Mouse (Mus musculus) mature B cell (primary cell): ENCODE results near the gene Actr5.

ENCODE experiments used
- in situ Hi-C: fragments of 300-500 bp; cut with MboI; formaldehyde crosslinking; loops from 2 replicates; pipeline ENCODE4 v1.14.3; 2019

The Actr5 gene

GRCm38 (mm10) chr2:158624718-158625222 is at the start of gene Actr5:
Actr5 (plus strand) TSS chr2:158624888.
- in situ Hi-C loops = no loop called here

GRCm38 (mm10) chr2:158579979-158580378 is 44.7 kb upstream of the Actr5 start:
- in situ Hi-C loops = no loop called here

GRCm38 (mm10) chr2:158584621-158585358 is 39.9 kb upstream of the Actr5 start:
- in situ Hi-C loops = no loop called here

- in situ Hi-C loops = no loop called here
Observed at GRCm38 (mm10) chr2:158588524-158589271, 36.0 kb upstream of the Actr5 start.

GRCm38 (mm10) chr2:158590495-158590894 is 34.2 kb upstream of the Actr5 start:
- in situ Hi-C loops = no loop called here

GRCm38 (mm10) chr2:158591286-158591685 is 33.4 kb upstream of the Actr5 start:
- in situ Hi-C loops = no loop called here

DNA sequence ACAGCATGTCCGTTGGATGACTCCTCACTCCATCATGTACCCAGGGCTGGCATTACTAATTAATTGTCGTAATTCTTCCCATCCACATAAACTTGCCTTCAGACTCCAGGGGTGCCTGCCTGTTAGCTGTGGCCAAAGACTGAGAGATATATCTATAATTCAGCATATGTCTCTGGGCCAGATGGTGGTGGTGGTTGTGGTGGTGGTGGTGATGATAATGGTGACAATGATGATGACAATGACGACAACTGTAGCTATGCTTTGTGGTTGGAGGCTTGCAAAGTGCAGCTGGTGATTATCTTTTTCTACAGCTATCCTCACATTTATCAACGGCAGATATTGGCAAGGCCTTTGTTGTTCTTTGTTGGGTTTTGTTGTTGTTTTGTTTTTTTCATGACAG is 31.3 kb upstream of the Actr5 start:
- in situ Hi-C loops = no loop called here

GRCm38 (mm10) chr2:158595103-158595502 is 29.6 kb upstream of the Actr5 start:
- in situ Hi-C loops = no loop called here

DNA sequence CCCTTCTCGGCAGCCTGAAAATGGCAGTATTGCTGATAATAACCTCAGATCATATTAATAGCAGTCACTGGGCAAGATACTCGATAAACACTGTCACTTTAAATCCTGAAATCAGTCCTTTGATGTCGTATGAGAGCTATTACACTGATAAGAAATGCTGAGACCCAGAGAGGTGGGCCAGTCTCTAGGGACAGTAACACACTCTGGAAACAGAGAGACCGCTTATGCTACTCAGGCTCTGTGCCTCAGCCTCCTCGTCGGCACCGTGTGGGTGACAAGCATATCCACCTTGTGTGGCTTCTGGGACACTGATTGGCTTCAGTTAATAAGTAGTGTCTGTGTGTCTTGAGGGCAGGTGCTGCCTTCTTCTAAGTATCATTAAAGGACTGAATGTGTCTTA is 29.1 kb upstream of the Actr5 start:
- in situ Hi-C loops = no loop called here

- in situ Hi-C loops = no loop called here
Observed at GRCm38 (mm10) chr2:158596803-158597202, 27.9 kb upstream of the Actr5 start.

- in situ Hi-C loops = no loop called here
Observed at GRCm38 (mm10) chr2:158600517-158600916, 24.2 kb upstream of the Actr5 start.

DNA sequence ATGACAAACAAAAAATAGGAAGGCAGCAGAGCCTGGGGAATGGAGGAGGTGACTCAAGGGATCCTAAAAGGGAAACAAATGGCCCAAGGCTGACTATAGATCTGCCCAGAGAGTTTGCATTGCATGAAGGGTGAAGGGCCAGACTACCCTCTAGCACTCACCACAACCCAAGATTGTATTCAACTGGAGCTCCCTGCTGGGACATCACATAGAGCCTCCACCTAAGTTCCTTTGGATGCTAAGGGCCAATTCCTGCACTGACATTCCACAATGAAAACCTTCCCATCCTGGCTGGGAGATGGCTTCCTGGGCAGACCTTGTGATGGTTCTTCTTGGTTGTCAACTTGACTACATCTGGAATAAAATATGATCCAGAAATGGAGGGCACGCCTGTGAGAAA is 23.4 kb upstream of the Actr5 start:
- in situ Hi-C loops = no loop called here

DNA sequence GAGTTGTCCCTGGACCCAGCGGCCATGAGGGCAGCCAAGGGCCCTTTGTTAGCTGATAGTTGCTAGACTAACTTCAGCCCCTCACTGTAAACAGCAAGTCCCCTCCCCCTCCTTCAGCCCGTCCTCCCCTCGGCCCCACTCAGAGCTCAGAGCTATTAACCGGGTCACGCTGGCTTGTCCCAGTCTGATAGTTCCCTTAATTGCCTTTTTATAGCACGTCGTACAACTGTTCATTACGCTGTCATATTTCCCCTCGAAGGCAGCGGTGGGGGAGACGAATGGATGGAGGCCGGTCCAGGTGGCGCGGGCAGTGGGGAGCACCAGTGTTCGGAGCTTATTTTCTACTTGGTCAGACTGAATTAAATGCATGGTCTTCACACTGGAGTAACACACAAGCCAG is 22.0 kb upstream of the Actr5 start:
- in situ Hi-C loops = no loop called here

DNA sequence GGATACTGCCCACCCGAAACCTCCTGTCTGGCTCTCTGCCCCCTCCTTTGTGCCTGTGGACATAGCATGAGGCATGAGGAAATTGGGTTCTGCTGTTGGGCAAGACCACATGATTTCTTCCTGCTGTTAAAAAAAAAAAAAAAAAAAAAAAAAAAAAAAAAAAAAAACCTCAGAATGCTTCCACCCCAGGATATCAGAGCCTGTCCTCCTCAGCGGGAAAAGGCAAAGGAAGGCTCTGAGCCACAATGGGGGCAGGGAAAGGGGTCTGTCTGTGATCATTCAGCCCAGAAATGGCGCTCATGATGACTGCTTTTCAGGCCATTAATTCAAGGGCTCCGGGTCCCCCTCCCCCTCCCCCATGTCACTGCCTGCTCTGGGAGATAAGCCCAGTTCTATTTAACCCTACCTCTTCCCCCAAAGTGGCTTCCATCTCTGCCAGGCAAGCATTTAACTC is 18.1 kb upstream of the Actr5 start:
- in situ Hi-C loops = no loop called here

GRCm38 (mm10) chr2:158609681-158610080 is 15.0 kb upstream of the Actr5 start:
- in situ Hi-C loops = no loop called here

DNA sequence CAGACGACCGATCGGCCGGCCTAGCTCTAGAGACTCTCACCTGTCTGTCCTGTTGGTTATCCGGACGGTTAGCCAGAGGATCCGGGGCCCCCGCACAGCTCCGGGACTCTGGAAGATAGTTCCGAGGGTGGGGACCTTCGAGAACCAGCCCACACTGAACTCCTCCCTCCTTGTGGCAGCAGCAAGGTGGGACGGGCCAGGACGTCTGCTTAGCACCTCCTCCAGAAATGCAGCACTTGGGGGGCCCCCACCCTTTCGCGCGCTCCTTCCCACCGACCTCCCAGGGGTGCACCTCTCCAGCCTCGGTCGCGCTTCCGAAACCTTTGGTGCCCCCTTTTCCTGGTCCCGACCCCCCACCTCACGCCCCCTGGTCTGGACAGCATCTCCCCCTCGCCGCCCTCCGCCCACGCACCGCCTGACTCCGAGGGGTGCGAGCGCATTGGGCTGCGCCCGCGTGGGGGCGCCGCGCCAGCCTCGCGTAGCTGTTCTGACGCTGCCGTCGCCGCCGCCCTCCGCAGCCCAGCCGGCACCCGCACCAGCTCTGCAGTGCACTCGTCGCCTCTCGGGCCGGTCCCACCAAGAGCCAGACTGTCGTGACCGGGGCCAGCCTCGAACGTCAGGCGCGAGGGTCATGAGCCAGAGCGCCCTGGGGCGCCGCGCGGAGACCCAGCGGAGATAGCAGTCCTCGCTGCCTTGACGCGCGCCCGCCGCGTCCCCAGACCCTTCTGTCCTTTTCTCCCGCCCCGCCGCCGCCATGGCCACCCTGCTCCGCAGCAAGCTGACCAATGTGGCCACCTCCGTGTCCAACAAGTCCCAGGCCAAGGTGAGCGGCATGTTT is 14.0 kb upstream of the Actr5 start, which contains the start of gene Slc32a1:
TSS of gene Slc32a1 (plus strand) at position 280 of the 838 bp plus-strand sequence.
- in situ Hi-C loops = no loop called here

GRCm38 (mm10) chr2:158611326-158611719 is 13.4 kb upstream of the Actr5 start:
- in situ Hi-C loops = no loop called here

DNA sequence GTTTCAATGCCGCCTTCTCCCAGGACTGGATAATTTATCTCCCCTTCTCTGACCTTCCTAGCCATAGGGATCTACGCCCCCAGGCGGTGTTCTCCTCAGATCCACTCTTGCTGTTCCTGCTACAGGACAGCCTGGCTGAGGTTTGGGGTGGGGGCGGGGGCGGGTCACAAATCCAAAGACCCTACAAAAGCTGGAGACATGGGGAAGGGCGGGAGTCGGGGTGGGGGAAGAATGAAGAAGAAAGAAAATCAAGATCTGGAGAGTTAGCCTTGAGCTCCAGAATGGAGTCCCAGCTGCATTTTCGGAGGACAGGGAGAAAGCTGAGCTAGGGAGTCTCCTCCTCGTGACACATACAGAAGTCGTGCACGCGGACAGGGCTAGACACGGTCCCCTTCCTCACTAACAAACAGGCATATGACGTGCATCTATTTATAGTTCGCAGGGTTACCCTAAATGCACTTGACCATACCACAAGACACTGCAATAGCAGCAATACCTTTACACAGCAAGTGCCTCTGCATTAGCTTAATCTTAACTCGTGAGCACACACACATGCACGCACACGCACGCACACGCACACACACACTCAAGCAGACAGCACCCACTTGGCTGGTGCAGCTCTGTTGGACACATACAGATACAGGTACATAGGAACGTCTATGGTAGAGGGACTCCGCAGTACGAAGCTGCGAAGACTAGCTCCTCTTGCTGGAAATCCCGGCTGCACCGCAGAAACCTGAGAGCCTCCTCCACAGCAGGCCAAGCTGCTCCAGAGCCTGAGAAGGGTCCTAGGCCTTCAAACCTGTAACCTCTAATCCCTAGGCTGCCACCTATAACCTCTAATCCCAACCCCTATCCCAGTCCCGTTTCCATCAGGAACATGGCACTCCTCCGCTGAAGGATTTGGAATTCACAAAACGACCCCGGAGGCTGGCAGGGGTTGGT is 12.7 kb upstream of the Actr5 start:
- in situ Hi-C loops = no loop called here

- in situ Hi-C loops = no loop called here
Observed at GRCm38 (mm10) chr2:158612671-158613250, 11.9 kb upstream of the Actr5 start.
